Mouse (Mus musculus) lung, embryonic 14.5 days (tissue): Measurements from ENCODE around the gene Tmem238l. TPM values are rescaled to one million over a fixed set of nuclear protein-coding genes. Genes with fewer than 3 reads are reported as not detected.
A peak's percentile ranks its signal among the peaks of the same experiment; 100 is the strongest.

Experiments used
- ATAC-seq: fragments of 200-750 bp; cut with Nextera tagmentation; 2 replicates; pipeline ENCODE4 v1.8.0; 2017; ENCODE audit warnings: mild to moderate bottlenecking, moderate TSS enrichment, moderate library complexity; ENCODE audit not compliant: insufficient read depth
- DNase-seq: peaks from one replicate; pipeline ENCODE4 v3.0.0-alpha.2; 2015
- H3K27ac ChIP-seq: fragments of 300-500 bp; sonication (generic); 2 replicates; pipeline ENCODE4 v1.5.1; 2014; ENCODE audit warnings: low read depth, mild to moderate bottlenecking, moderate library complexity
- H3K27me3 ChIP-seq: fragments of 300-500 bp; sonication (generic); 2 replicates; pipeline ENCODE4 v1.6.1; 2014; ENCODE audit warnings: low read length, control low read depth; ENCODE audit not compliant: insufficient read depth
- H3K36me3 ChIP-seq: fragments of 300-500 bp; sonication (generic); 2 replicates; pipeline ENCODE4 v1.6.1; 2014; ENCODE audit warnings: control low read depth; ENCODE audit not compliant: insufficient read depth
- H3K4me1 ChIP-seq: fragments of 300-500 bp; sonication (generic); 2 replicates; pipeline ENCODE4 v1.6.1; 2014; ENCODE audit warnings: antibody characterized with exemption, control low read depth; ENCODE audit not compliant: insufficient read depth
- H3K4me2 ChIP-seq: fragments of 300-500 bp; sonication (generic); 2 replicates; pipeline ENCODE4 v1.6.1; 2014; ENCODE audit warnings: mild to moderate bottlenecking
- H3K4me3 ChIP-seq: fragments of 300-500 bp; sonication (generic); 2 replicates; pipeline ENCODE4 v1.5.1; 2014; ENCODE audit warnings: low read depth, low read length
- H3K9ac ChIP-seq: fragments of 300-500 bp; sonication (generic); 2 replicates; pipeline ENCODE4 v1.6.1; 2014
- H3K9me3 ChIP-seq: fragments of 300-500 bp; sonication (generic); 2 replicates; pipeline ENCODE4 v1.6.1; 2016; ENCODE audit warnings: low read depth, low read length, control low read depth
- CTCF ChIP-seq: IDR thresholded peaks from 2 replicates; pipeline ENCODE4 v1.5.1; 2016; ENCODE audit warnings: antibody characterized with exemption, low read depth
- WGBS: fragments of 180-500 bp; shearing (Covaris S2); extraction: QIAGEN DNeasy Blood & Tissue Kit; methylation state at CpG from one replicate; pipeline ENCODE4 v1.1.7; 2014; 5-methylcytosine and 5-hydroxymethylcytosine counted together
- polyA plus RNA-seq: library from polyadenylated mRNA; unstranded; fragments of >200 nt; fragmentation: Nextera tagmentation; extraction: Ambion mirVana; gene quantifications from 2 replicates; pipeline ENCODE4 v1.2.1, GENCODE M21; 2014

The Tmem238l gene
- polyA plus RNA-seq, 1 experiment from 2014 or later: not detected

DNA sequence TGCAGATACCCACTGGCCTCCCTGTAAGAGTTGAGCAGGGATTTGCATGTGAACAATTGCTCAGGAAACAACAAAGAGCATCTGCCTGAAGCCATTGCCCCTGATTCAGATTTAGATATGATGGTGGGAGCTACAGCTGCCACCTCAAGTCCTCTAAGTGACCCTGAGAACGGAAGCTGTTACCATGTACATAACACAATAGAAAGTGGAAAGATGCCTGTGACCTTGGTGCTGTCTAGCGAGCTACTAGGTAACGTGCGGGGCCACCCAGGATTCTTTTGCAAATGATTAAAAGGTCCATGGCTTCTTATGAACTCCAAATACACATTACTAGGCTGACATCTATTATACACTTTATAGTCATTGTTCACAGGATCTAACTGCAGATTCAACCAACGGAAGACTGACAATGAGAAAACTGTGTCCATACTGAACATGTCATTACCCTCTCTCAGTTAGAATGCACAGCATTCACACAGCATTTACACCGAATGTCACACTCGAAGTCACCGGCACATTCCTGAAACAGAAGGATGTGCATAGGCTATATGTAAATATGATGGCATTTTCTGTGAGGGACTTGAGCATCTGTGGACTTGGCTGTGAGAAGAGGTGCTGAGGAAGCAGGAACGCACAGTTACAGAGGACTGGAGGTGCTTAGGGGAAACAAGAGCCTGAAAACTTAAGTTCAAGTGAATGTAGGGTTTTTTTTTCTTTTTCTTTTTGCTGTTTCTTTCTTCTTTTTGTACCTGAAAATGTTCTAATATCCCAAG lies 23.4 kb upstream of the Tmem238l start:
- no peak for DNase-seq
- Histone ChIP-seq H3K9me3 (no peaks in the 10 kb centered on the region), H3K4me3 (no peak overlapping the region), H3K27ac (no peak overlapping the region), H3K9ac (no peak overlapping the region), H3K4me2 (no peak overlapping the region), H3K36me3 (no peaks in the 10 kb centered on the region), H3K27me3 (no peaks in the 10 kb centered on the region), H3K4me1 (no peaks in the 10 kb centered on the region)
- no peak for ATAC-seq
- 66% methylated on average over 9 of the region's 9 CpGs for WGBS
- no peak for TF ChIP-seq CTCF

GRCm38 (mm10) chr11:66934428-66935173 lies 21.8 kb upstream of the Tmem238l start:
- no peaks in the 10 kb centered on the region for H3K4me1 ChIP-seq
- DNase-seq: no peak
- no peak overlapping the region for H3K27ac ChIP-seq
- H3K9me3 ChIP-seq: no peaks in the 10 kb centered on the region
- H3K27me3 ChIP-seq: no peaks in the 10 kb centered on the region
- WGBS: 62% methylated on average over 7 of the region's 7 CpGs
- no peak overlapping the region for H3K4me2 ChIP-seq
- ATAC-seq: no peak
- no peaks in the 10 kb centered on the region for H3K36me3 ChIP-seq
- TF ChIP-seq CTCF: no peak
- no peak overlapping the region for H3K4me3 ChIP-seq
- no peak overlapping the region for H3K9ac ChIP-seq

GRCm38 (mm10) chr11:66942011-66942410 lies 14.4 kb upstream of the Tmem238l start:
- Histone ChIP-seq H3K9ac (no peak overlapping the region), H3K9me3 (no peaks in the 10 kb centered on the region), H3K27ac (no peak overlapping the region), H3K36me3 (no peaks in the 10 kb centered on the region), H3K4me2 (no peak overlapping the region), H3K4me3 (no peak overlapping the region), H3K27me3 (no peaks in the 10 kb centered on the region), H3K4me1 (no peaks in the 10 kb centered on the region)
- DNase-seq (no peak), ATAC-seq (no peak)
- no peak for TF ChIP-seq CTCF
- 88% methylated on average over 5 of the region's 5 CpGs for WGBS

GRCm38 (mm10) chr11:66945224-66945767 lies 11.1 kb upstream of the Tmem238l start:
- no peak for DNase-seq
- no peak for ATAC-seq
- H3K27ac ChIP-seq: no peak overlapping the region
- H3K4me2 ChIP-seq: no peak overlapping the region
- whole genome bisulfite sequencing: 55% methylated on average over 2 of the region's 2 CpGs
- no peaks in the 10 kb centered on the region for H3K36me3 ChIP-seq
- no peak for TF ChIP-seq CTCF
- no peak overlapping the region for H3K9ac ChIP-seq
- H3K4me1 ChIP-seq: no peaks in the 10 kb centered on the region
- no peak overlapping the region for H3K4me3 ChIP-seq
- no peaks in the 10 kb centered on the region for H3K27me3 ChIP-seq
- H3K9me3 ChIP-seq: no peaks in the 10 kb centered on the region

DNA sequence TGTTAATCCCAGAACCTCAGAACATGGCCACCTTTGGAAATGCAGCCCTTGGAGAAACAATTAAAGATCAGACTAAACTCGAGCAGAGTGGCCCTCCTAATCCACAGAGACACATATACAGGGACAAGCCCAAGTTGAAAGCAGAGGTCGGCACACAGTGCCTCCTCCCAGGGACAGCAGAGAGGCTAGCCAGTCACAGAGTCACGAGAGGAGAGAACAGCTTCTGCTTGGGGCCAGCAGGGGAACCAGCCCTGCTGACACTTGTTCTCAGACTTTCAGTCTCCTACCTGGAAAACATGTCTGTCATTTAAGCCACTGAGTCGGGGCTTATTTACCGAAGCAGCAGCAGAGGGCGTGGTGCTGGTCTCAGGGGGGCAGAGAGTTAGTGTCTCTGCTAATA lies 9.9 kb upstream of the Tmem238l start:
- no peak for ATAC-seq
- DNase-seq: no peak
- H3K36me3 ChIP-seq: no peaks in the 10 kb centered on the region

DNA sequence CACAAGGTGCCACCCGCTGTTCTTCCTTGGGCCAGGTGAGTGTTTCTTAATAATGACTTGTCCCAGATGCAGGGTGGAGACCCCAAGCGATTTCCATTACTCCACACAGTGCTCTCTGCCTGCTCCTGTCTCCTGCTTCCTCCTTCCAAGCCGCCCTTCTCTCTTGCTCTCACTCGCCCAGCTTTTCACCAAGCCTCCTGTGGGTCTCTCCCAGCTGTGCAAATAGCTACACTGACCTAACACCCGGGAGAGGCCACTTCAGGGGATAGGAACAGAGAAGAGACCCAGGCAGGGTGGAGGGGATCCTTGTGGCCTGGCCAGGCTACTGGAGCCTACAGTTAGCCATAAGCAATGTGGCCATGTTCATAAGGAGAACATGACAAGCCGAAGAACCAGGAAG lies 9.5 kb upstream of the Tmem238l start:
- Histone ChIP-seq H3K4me1 (no peaks in the 10 kb centered on the region), H3K9ac (no peak overlapping the region), H3K4me2 (no peak overlapping the region), H3K9me3 (no peaks in the 10 kb centered on the region), H3K27ac (0 out of 2 replicates have a peak overlapping the region, but pooled peaks have one; percentile 34), H3K4me3 (no peak overlapping the region), H3K36me3 (no peaks in the 10 kb centered on the region), H3K27me3 (no peaks in the 10 kb centered on the region)
- WGBS: 64% methylated on average over 6 of the region's 6 CpGs
- DNase-seq (no peak), ATAC-seq (no peak)
- no peak for TF ChIP-seq CTCF

More for the DNA sequence above, 9.9 kb upstream of the Tmem238l start:
- Histone ChIP-seq H3K4me1 (no peaks in the 10 kb centered on the region), H3K9ac (no peak overlapping the region), H3K4me2 (no peak overlapping the region), H3K27ac (0 out of 2 replicates have a peak overlapping the region, but pooled peaks have one; percentile 34), H3K4me3 (no peak overlapping the region), H3K9me3 (no peaks in the 10 kb centered on the region), H3K27me3 (no peaks in the 10 kb centered on the region)
- WGBS: 59% methylated on average over 6 of the region's 6 CpGs
- no peak for TF ChIP-seq CTCF

GRCm38 (mm10) chr11:66960797-66961196 lies 4.4 kb downstream of the Tmem238l start:
- no peak overlapping the region for H3K9ac ChIP-seq
- no peaks in the 10 kb centered on the region for H3K4me1 ChIP-seq
- no peak overlapping the region for H3K4me3 ChIP-seq
- H3K4me2 ChIP-seq: no peak overlapping the region
- H3K36me3 ChIP-seq: no peaks in the 10 kb centered on the region
- H3K9me3 ChIP-seq: no peaks in the 10 kb centered on the region
- ATAC-seq (no peak), DNase-seq (no peak)
- WGBS: 44% methylated on average over 1 of the region's 1 CpGs
- TF ChIP-seq CTCF: no peak
- no peak overlapping the region for H3K27ac ChIP-seq
- H3K27me3 ChIP-seq: no peaks in the 10 kb centered on the region
